Mouse (Mus musculus): ENCODE results near the gene Cript. TPM values are rescaled to one million over a fixed set of nuclear protein-coding genes. Genes with fewer than 3 reads are reported as not detected.

Cript gene
- polyA plus RNA-seq, 2 experiments, result 20.8 to 76.5 TPM

DNA sequence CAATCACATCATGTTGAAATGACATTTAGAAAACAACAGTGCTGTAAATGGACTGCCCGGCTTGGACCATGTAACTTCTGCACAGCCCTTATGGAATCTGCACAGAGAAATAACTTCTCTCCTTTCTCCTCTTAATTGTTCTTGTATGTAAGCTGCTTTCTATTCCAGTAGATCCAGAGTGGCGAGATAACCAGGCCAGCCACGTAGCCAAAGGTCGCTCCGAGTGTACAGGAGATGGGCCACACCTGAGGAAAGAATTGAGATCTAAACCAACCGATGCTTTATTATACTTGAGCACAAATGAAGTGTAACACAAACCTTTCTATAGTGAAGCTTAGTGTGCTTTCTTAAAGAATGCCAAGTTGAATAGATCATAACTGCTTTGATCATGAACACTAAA lies 28.0 kb upstream of the Cript start:
- DNase-seq (ENCODE audit: low read depth in 3 of 3, low spot score in 3 of 3), result no peak
- 75% methylated on average over 6 of the region's 6 CpGs for WGBS (ENCODE audit: insufficient replicate concordance)
- Histone ChIP-seq H3K4me2 (ENCODE audit: low read depth) (no peak overlapping the region), H3K9me3 (ENCODE audit: control insufficient read depth, low read length) (no peaks in the 10 kb centered on the region), H3K27me3 (ENCODE audit: control insufficient read depth, insufficient read depth, low read length) (no peaks in the 10 kb centered on the region), H3K27ac (no peak overlapping the region), H3K9ac (replicated peaks) (no peak overlapping the region), H3K36me3 (replicated peaks; ENCODE audit: control insufficient read depth, insufficient read depth, low read depth) (no peaks in the 10 kb centered on the region), H3K4me1 (replicated peaks; ENCODE audit: control insufficient read depth in 2 of 2, insufficient read depth in 2 of 2, low read length in 1 of 2) (no peaks in the 10 kb centered on the region), H3K4me3 (ENCODE audit: insufficient read depth in 1 of 2, low read depth in 2 of 2, low read length in 2 of 2) (no peak overlapping the region)
- ATAC-seq (ENCODE audit: insufficient read depth), result no peak
- TF ChIP-seq CTCF (IDR thresholded peaks at IDR 0.05; ENCODE audit: low read depth), result no peak
- no peak for TF ChIP-seq EP300 (IDR thresholded peaks at IDR 0.05; ENCODE audit: low read depth)

DNA sequence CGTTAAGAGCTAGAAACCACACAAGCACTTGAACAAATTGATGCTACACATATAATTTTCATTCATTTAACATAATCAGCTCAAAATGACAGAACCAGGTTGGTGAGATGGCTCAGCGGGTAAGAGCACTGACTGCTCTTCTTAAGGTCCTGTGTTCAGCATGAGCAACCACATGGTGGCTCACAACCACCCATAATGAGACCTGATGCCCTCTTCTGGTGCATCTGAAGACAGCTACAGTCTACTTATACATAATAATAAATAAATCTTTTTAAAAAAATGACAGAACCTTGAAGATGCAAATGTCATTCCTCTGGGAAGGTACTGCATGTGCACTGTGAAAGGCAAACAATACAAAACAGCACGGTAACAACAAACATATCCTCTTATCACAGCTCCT lies 16.4 kb upstream of the Cript start:
- TF ChIP-seq EP300 (IDR thresholded peaks at IDR 0.05; ENCODE audit: low read depth), result no peak
- peak; percentile 16; the same call in 1 of the 2 replicates for TF ChIP-seq CTCF (IDR thresholded peaks at IDR 0.05; ENCODE audit: low read depth)
- Histone ChIP-seq H3K9me3 (ENCODE audit: control insufficient read depth, low read length) (no peaks in the 10 kb centered on the region), H3K4me1 (replicated peaks; ENCODE audit: control insufficient read depth in 2 of 2, insufficient read depth in 2 of 2, low read length in 1 of 2) (no peaks in the 10 kb centered on the region), H3K36me3 (replicated peaks; ENCODE audit: control insufficient read depth, insufficient read depth, low read depth) (no peaks in the 10 kb centered on the region; the same call in 1 of the 2 replicates), H3K27me3 (ENCODE audit: control insufficient read depth, insufficient read depth, low read length) (no peaks in the 10 kb centered on the region), H3K27ac (no peak overlapping the region), H3K4me3 (ENCODE audit: insufficient read depth in 1 of 2, low read depth in 2 of 2, low read length in 2 of 2) (no peak overlapping the region), H3K4me2 (ENCODE audit: low read depth) (no peak overlapping the region), H3K9ac (replicated peaks) (no peak overlapping the region)
- DNase-seq (ENCODE audit: low read depth in 3 of 3, low spot score in 3 of 3) (no peak), ATAC-seq (ENCODE audit: insufficient read depth) (no peak)
- 77% methylated on average over 3 of the region's 3 CpGs for WGBS (ENCODE audit: insufficient replicate concordance)

DNA sequence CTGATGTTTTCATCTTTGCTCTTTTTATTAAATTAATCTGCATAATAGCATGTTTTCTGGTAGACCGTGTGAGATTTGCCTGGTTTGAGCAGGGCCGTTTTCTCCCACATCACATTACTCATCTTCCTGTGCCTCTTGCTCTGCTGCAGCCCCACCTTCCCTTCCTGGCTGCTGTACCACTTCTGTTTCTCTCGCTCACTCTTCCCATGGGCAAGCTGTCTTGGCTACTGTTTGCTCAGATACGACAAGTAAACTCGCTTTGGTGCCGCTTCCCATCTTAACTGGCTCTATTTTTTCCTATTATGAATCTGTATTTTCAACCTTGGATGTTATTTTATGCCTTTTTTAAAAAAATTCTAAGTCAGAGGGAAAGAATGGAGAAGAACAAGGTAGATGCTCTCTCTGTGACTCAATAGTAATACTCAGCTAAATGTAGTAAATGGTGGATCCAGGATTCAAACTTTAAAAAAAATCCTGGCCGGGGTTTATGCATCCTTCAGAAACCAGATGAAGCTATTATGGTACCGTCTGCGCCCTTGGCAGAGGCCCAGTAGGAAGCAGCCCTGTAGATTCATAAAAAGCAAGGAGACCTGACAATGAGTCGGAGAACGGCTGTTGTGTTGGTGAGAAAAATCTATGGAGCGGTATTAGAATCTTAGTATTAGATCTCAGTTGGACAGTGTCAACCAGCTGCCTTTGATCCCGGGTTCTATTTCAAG lies 13.9 kb upstream of the Cript start:
- Histone ChIP-seq H3K4me1 (replicated peaks; ENCODE audit: control insufficient read depth in 2 of 2, insufficient read depth in 2 of 2, low read length in 1 of 2) (no peaks in the 10 kb centered on the region), H3K27ac (no peak overlapping the region), H3K4me2 (ENCODE audit: low read depth) (no peak overlapping the region), H3K4me3 (ENCODE audit: insufficient read depth in 1 of 2, low read depth in 2 of 2, low read length in 2 of 2) (no peak overlapping the region), H3K36me3 (replicated peaks; ENCODE audit: control insufficient read depth, insufficient read depth, low read depth) (no peaks in the 10 kb centered on the region; the same call in 1 of the 2 replicates), H3K9ac (replicated peaks) (no peak overlapping the region), H3K27me3 (ENCODE audit: control insufficient read depth, insufficient read depth, low read length) (no peaks in the 10 kb centered on the region), H3K9me3 (ENCODE audit: control insufficient read depth, low read length) (no peaks in the 10 kb centered on the region)
- ATAC-seq (ENCODE audit: insufficient read depth) (no peak), DNase-seq (ENCODE audit: low read depth in 3 of 3, low spot score in 3 of 3) (no peak)
- TF ChIP-seq CTCF (IDR thresholded peaks at IDR 0.05; ENCODE audit: low read depth), result no peak
- TF ChIP-seq EP300 (IDR thresholded peaks at IDR 0.05; ENCODE audit: low read depth), result no peak
- 73% methylated on average over 13 of the region's 13 CpGs for WGBS (ENCODE audit: insufficient replicate concordance)

DNA sequence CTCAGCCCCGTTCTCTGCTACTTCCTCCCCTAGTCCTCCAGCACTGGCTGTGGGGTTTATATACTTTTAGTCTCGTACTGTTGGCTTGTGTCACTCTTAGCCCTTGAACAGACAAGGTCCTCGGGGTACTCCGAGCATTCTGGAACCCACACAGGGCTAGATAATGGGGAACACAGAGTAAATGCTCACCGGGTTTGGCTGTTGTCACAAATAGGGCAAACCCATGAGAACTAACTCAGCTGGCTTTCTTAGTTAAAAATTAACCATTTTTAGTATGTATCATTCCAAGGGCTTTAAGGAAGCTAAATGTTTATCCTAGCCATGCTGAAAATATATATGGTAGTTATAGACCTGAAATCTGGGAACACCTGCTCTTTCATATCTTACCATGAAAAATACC lies 5.7 kb upstream of the Cript start:
- H3K27me3 ChIP-seq (ENCODE audit: control insufficient read depth, insufficient read depth, low read length), result no peaks in the 10 kb centered on the region
- H3K27ac ChIP-seq, result no peak overlapping the region
- H3K4me3 ChIP-seq (ENCODE audit: insufficient read depth in 1 of 2, low read depth in 2 of 2, low read length in 2 of 2), result no peak overlapping the region
- H3K9me3 ChIP-seq (ENCODE audit: control insufficient read depth, low read length), result no peaks in the 10 kb centered on the region
- WGBS (ENCODE audit: insufficient replicate concordance), result 73% methylated on average over 5 of the region's 5 CpGs
- H3K9ac ChIP-seq (replicated peaks), result no peak overlapping the region
- peaks cover 3 to 5% of the 10 kb centered on the region in 2 experiments; a peak in 3 of 4 replicates for H3K4me1 ChIP-seq (replicated peaks; ENCODE audit: control insufficient read depth in 2 of 2, insufficient read depth in 2 of 2, low read length in 1 of 2)
- TF ChIP-seq CTCF (IDR thresholded peaks at IDR 0.05; ENCODE audit: low read depth), result no peak
- no peak for TF ChIP-seq EP300 (IDR thresholded peaks at IDR 0.05; ENCODE audit: low read depth)
- no peak for ATAC-seq (ENCODE audit: insufficient read depth)
- no peak overlapping the region for H3K4me2 ChIP-seq (ENCODE audit: low read depth)
- no peak for DNase-seq (ENCODE audit: low read depth in 3 of 3, low spot score in 3 of 3)
- H3K36me3 ChIP-seq (replicated peaks; ENCODE audit: control insufficient read depth, insufficient read depth, low read depth), result no peaks in the 10 kb centered on the region

DNA sequence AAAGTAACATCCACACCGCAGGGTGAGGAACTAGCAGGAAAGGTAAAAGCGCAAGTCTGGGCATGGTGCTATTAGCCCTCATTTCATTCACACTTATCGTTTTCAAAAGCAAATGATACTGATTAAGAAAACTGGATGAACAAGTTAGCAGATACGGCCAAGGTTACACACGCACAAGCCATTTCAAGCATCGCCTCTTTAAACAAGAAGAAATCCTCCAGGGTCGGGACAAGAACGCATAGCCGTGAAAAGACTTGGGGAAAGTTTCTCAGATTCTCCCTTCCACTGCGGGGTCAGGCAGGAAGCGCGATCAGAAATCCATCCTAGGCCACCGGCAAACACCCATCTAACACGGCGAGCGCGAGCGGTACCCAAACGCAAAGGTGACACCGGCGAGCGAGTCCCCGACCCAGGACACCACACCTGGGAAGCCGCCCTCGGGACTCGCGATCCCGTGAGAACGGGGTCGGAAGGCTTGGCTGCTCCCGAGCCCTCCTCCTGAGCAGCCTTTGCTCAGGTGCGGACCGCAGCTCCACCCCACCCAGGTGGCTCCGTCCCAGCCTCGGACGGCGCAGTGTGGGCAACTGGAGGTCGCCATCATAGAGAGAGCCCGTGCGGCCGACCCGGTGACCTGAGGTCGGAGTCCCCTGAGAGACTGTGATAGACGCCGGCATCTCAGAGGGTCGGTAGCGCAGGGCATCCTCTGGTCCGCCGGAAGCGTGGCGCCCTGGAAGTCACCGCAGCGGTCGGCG lies 683 bp upstream of the Cript start:
- Histone ChIP-seq H3K27ac (no peak overlapping the region), H3K36me3 (replicated peaks; ENCODE audit: control insufficient read depth, insufficient read depth, low read depth) (no peaks in the 10 kb centered on the region), H3K9ac (replicated peaks) (peak overlapping the region; percentile 52), H3K4me1 (replicated peaks; ENCODE audit: control insufficient read depth in 2 of 2, insufficient read depth in 2 of 2, low read length in 1 of 2) (peaks cover 6 to 15% of the 10 kb centered on the region in 2 experiments), H3K4me2 (ENCODE audit: low read depth) (peak overlapping the region; percentile 82), H3K4me3 (ENCODE audit: insufficient read depth in 1 of 2, low read depth in 2 of 2, low read length in 2 of 2) (peak overlapping the region; percentile 84 to 89), H3K9me3 (ENCODE audit: control insufficient read depth, low read length) (no peaks in the 10 kb centered on the region), H3K27me3 (ENCODE audit: control insufficient read depth, insufficient read depth, low read length) (no peaks in the 10 kb centered on the region)
- ATAC-seq (ENCODE audit: insufficient read depth) (peak; percentile 57), DNase-seq (ENCODE audit: low read depth in 3 of 3, low spot score in 3 of 3) (peak in 2 of 3 experiments; percentile 4 to 6)
- TF ChIP-seq EP300 (IDR thresholded peaks at IDR 0.05; ENCODE audit: low read depth) (no peak), CTCF (IDR thresholded peaks at IDR 0.05; ENCODE audit: low read depth) (no peak)
- under 1% methylated on average over 55 of the region's 55 CpGs for WGBS (ENCODE audit: insufficient replicate concordance)

Data from liver, embryonic 14.5 days (tissue).